Mouse (Mus musculus): ENCODE data around the gene Tas2r134. TPM values are rescaled to one million over a fixed set of nuclear protein-coding genes. Genes with fewer than 3 reads are reported as not detected.

Tas2r134 gene
- polyA plus RNA-seq (2017; shearing (Covaris generic)): not detected

DNA sequence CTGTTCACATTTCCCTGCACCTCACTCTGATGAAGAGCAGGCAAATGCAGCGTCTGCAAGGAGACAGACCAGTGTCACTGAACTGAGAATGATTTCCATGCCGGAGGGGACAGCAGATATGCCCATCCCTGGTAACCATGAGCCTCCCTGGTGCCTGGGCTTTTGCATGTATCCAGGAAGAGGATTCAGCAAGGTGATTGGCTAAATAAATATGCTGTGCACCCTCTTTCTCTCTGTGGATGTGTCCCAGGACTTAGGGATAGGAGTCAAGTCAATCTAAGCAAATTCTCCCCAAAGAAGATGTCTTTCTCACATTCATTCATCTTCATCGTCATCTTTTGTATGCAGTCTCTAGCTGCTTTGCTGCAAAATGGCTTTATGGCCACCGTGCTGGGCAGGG lies at the start of gene Tas2r134:
Gene Tas2r134 (plus strand): TSS at position 301 of the 400 bp plus-strand sequence.
- ATAC-seq: no peak

GRCm38 (mm10) chr2:51579767-51580166 lies 47.5 kb upstream of the Tas2r134 start:
- no peak for ATAC-seq

GRCm38 (mm10) chr2:51584050-51585046 lies 43.0 kb upstream of the Tas2r134 start:
- ATAC-seq: no peak

DNA sequence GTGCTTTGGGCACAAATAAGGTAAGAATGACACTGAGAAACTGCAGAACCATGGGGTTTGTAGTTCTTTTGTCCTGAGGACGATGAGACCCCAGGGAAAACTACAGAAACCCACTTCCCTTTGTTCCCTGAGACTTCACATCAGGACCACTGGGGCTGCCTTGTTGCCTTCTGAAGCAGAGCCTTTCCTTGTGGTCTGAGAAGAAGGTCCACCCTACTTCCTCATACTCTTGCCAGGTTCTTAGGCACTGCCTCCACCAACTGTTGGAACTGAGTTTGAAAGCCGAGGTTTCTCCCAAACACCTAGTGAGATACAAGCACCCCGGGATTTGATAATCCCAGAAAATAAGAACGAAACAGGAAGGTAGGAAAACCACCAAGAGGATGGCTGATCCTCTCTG lies 39.0 kb upstream of the Tas2r134 start:
- no peak for ATAC-seq

GRCm38 (mm10) chr2:51588895-51589294 lies 38.4 kb upstream of the Tas2r134 start:
- ATAC-seq: no peak

GRCm38 (mm10) chr2:51589627-51590026 lies 37.7 kb upstream of the Tas2r134 start:
- no peak for ATAC-seq

DNA sequence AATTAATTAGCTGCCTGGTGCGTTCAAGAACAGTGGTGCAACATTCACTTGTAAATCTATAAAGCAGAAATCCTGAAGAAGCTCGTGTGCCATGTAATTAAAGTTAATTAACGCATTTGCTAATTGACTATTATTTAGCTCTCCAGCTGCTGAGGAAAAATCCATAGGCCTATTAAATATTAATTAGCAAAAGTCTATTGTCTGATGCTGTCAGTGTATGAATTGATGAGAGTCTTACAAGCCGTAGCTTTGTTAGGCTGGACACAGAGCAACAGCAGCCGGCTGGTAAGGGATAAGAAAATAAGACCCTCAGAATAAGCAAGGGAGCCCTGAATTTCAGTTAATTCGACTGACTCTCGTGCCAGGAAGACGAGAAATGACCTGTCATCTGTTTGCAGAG lies 37.0 kb upstream of the Tas2r134 start:
- no peak for ATAC-seq

- ATAC-seq: no peak
Measured at GRCm38 (mm10) chr2:51592157-51592556, 35.2 kb upstream of the Tas2r134 start.

GRCm38 (mm10) chr2:51599473-51600201 lies 27.7 kb upstream of the Tas2r134 start:
- ATAC-seq: no peak

GRCm38 (mm10) chr2:51600202-51600487 lies 27.2 kb upstream of the Tas2r134 start:
- no peak for ATAC-seq

DNA sequence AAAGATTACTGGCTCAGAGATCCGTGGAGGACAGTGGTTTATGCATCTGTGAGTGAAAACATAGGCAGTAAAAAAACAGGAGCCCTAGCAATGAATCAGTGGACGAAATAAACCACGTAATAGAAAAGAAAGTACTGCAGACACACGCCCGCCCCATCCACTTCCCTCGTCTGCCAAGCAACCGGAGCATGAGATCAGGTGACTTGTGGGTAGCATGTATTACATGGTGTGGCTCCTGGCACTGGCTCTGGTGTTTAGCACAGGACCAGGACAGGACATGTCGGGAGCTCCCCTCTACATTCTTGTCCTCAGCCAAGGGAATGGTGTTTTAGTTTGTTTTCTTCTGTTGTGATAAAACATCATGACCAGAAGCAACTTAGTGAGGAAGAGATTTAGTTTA lies 26.4 kb upstream of the Tas2r134 start:
- ATAC-seq: no peak

DNA sequence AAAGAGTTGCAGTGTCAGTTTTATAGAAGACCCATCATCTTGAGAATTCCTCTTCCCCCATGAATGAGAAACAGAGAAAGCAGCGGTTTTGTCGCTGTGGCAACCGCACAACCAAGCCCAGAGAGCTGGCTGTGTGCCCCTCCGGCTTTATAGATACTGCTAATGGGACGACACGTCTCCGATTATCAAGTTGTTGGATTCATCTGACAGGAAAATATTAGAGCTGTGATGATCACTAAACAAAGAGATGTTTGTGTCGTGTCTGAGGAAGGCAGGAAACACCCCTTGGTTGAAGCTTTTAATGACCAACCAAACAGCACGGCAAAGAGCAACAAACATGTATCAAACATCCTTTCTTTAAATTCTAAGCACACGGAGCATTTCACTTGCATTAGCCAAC lies 17.0 kb upstream of the Tas2r134 start:
- no peak for ATAC-seq

- no peak for ATAC-seq
Measured at GRCm38 (mm10) chr2:51610897-51611296, 16.4 kb upstream of the Tas2r134 start.

DNA sequence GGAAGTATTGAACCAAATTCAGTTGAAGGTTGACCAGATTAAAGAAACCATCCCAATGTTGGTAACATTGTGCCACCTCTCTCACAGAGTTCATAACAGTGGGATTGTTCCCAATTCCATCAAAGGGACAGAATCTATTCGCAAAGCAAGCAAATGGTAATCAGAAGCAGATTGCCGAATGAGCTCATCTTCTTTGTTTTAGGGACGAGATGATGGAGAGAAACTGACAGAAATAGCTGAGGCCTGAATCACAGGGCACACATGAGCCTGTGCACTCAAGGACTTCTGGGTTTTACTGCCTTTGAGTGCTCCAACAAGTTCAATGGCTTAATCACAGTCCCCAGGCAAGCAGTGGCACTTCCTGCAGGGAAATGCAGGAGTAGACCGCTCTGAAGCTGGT lies 13.6 kb upstream of the Tas2r134 start:
- no peak for ATAC-seq

GRCm38 (mm10) chr2:51621931-51622330 lies 5.4 kb upstream of the Tas2r134 start:
- no peak for ATAC-seq

DNA sequence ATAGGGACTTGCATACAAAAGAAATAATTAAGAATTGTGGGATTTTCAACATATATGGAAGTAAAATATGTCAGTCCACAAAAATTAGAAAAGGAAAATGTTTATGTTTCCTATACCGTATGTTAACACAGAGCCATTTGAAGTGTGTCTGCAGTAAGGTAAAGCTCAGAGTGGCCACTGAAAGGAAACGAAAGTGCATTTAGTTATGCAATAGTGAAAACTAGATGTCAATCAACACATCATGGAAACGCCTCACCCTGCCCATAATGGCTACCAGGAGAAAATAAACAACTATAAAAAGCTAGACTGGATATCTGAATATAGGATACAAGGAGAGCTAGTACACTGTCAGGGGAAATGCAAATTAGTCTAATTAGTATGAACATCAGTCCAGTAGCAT lies 1.3 kb upstream of the Tas2r134 start:
- ATAC-seq: no peak

GRCm38 (mm10) chr2:51631428-51631827 lies 4.1 kb downstream of the Tas2r134 start:
- ATAC-seq: no peak

- ATAC-seq: no peak
Measured at GRCm38 (mm10) chr2:51637681-51638080, 10.4 kb downstream of the Tas2r134 start.

- ATAC-seq: no peak
Measured at GRCm38 (mm10) chr2:51641635-51642034, 14.3 kb downstream of the Tas2r134 start.

GRCm38 (mm10) chr2:51643244-51644139 lies 16.2 kb downstream of the Tas2r134 start:
- ATAC-seq: no peak

DNA sequence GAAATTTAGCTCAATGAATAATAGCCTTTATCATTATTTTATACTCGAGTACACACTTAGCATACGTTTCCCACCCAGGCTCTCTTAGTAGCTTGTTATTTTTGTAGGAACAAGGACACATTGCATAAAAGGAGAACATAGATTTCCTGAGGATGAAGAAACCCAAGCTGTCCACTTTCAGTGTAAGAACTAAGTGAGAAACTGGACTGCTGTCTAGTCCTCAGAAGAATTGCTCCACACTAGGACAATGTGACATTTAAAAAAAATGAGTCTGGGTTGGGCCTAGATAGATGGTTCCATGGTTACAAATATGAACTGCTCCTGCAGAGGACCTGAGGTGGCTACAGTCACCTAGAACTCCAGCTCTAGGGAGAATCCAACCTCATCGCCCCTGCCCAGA lies 20.7 kb downstream of the Tas2r134 start:
- ATAC-seq: no peak

GRCm38 (mm10) chr2:51649887-51650286 lies 22.6 kb downstream of the Tas2r134 start:
- ATAC-seq: no peak

DNA sequence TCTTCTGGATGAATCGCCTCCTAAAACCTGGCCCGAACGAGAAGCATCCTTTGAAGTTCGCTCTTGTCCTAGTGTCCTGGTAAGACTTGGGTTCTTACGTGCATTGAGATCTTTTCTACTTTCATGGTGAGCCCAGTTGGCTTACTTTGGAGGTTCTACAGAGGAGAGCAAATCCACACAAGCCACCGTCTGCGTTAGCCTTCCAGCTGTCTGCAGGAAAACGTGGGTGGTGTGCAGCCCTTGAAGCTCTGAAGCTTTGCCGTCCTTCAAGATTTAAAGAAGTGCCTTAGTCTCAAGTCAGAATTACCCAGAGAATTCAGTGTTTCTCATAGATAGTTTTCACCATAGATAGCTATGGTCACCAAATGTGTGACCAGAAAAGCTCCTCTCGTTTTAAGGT lies 24.8 kb downstream of the Tas2r134 start:
- ATAC-seq: no peak
